Mouse (Mus musculus): ENCODE data around the gene Slmap. TPM values are rescaled to one million over a fixed set of nuclear protein-coding genes. Genes with fewer than 3 reads are reported as not detected.
"Not testable (repeated sequence)": the region's sequence is repeated elsewhere in the genome, so short reads cannot be mapped to it uniquely, and the experiment has no call there.

The Slmap gene
- polyA plus RNA-seq, 1 experiment from 2014 or later, result 8.6 TPM

GRCm38 (mm10) chr14:26391866-26392265, 142.9 kb downstream of the Slmap start:
- ATAC-seq (ENCODE audit: insufficient read depth), result no peak
- no peaks in the 10 kb centered on the region for H3K27me3 ChIP-seq
- WGBS (ENCODE audit: insufficient replicate concordance), result 71% methylated on average over 13 of the region's 13 CpGs

GRCm38 (mm10) chr14:26388961-26389360, 145.8 kb downstream of the Slmap start:
- not testable (repeated sequence) for H3K36me3 ChIP-seq (replicated peaks); H3K4me2 ChIP-seq; H3K9me3 ChIP-seq (replicated peaks); H3K4me1 ChIP-seq (replicated peaks); ATAC-seq (ENCODE audit: insufficient read depth); H3K4me3 ChIP-seq (replicated peaks); H3K9ac ChIP-seq; H3K27ac ChIP-seq (replicated peaks); H3K27me3 ChIP-seq
- WGBS (ENCODE audit: insufficient replicate concordance), result 49% methylated on average over 2 of the region's 2 CpGs

More at GRCm38 (mm10) chr14:26391866-26392265, 142.9 kb downstream of the Slmap start:
- Histone ChIP-seq H3K36me3 (replicated peaks) (no peaks in the 10 kb centered on the region), H3K4me2 (no peak overlapping the region), H3K27ac (replicated peaks) (no peak overlapping the region), H3K4me3 (replicated peaks) (no peak overlapping the region), H3K9ac (no peak overlapping the region), H3K4me1 (replicated peaks) (no peaks in the 10 kb centered on the region), H3K9me3 (replicated peaks) (no peaks in the 10 kb centered on the region)

GRCm38 (mm10) chr14:26386999-26387398, 147.7 kb downstream of the Slmap start:
- H3K4me3 ChIP-seq (replicated peaks); H3K9me3 ChIP-seq (replicated peaks); H3K27ac ChIP-seq (replicated peaks); H3K9ac ChIP-seq; H3K36me3 ChIP-seq (replicated peaks); H3K27me3 ChIP-seq; H3K4me1 ChIP-seq (replicated peaks); H3K4me2 ChIP-seq: not testable (repeated sequence)
- ATAC-seq (ENCODE audit: insufficient read depth), result peak; percentile 42; the same call in 1 of the 2 replicates
- 53% methylated on average over 5 of the region's 5 CpGs for WGBS (ENCODE audit: insufficient replicate concordance)

GRCm38 (mm10) chr14:26385659-26386058, 149.1 kb downstream of the Slmap start:
- H3K27ac ChIP-seq (replicated peaks); H3K27me3 ChIP-seq; H3K4me3 ChIP-seq (replicated peaks); H3K4me1 ChIP-seq (replicated peaks); H3K9ac ChIP-seq; ATAC-seq (ENCODE audit: insufficient read depth); H3K36me3 ChIP-seq (replicated peaks); H3K4me2 ChIP-seq; H3K9me3 ChIP-seq (replicated peaks): not testable (repeated sequence)
- WGBS (ENCODE audit: insufficient replicate concordance), result 73% methylated on average over 2 of the region's 2 CpGs

- Histone ChIP-seq H3K9me3 (replicated peaks) (no peaks in the 10 kb centered on the region), H3K27ac (replicated peaks) (no peak overlapping the region), H3K36me3 (replicated peaks) (no peaks in the 10 kb centered on the region), H3K4me2 (no peak overlapping the region), H3K27me3 (no peaks in the 10 kb centered on the region), H3K4me1 (replicated peaks) (no peaks in the 10 kb centered on the region), H3K9ac (no peak overlapping the region), H3K4me3 (replicated peaks) (no peak overlapping the region)
- no peak for ATAC-seq (ENCODE audit: insufficient read depth)
- WGBS (ENCODE audit: insufficient replicate concordance), result 41% methylated on average over 3 of the region's 3 CpGs
Measured at GRCm38 (mm10) chr14:26379071-26379470, 155.7 kb downstream of the Slmap start.

GRCm38 (mm10) chr14:26376652-26377051, 158.1 kb downstream of the Slmap start:
- H3K36me3 ChIP-seq (replicated peaks), result no peaks in the 10 kb centered on the region
- H3K4me3 ChIP-seq (replicated peaks), result no peak overlapping the region
- H3K9ac ChIP-seq, result no peak overlapping the region
- no peaks in the 10 kb centered on the region for H3K4me1 ChIP-seq (replicated peaks)
- no peaks in the 10 kb centered on the region for H3K9me3 ChIP-seq (replicated peaks)
- 1% methylated on average over 2 of the region's 2 CpGs for WGBS (ENCODE audit: insufficient replicate concordance)
- no peak overlapping the region for H3K27ac ChIP-seq (replicated peaks)
- H3K27me3 ChIP-seq, result no peaks in the 10 kb centered on the region
- H3K4me2 ChIP-seq, result no peak overlapping the region
- no peak for ATAC-seq (ENCODE audit: insufficient read depth)

Other genes with a start within 250 kb of the Slmap start
- gene Dennd6a, start 38.9 kb upstream of the Slmap start, polyA plus RNA-seq (2015; fragmentation: Nextera tagmentation; extraction: Ambion mirVana), result 10.2 and 10.8 TPM in 2 replicates
- 154 and 158 TPM in 2 replicates for gene Arf4, start 103.1 kb upstream of the Slmap start, polyA plus RNA-seq (2015; fragmentation: Nextera tagmentation; extraction: Ambion mirVana)
- gene Pde12, start 135.0 kb upstream of the Slmap start, polyA plus RNA-seq (2015; fragmentation: Nextera tagmentation; extraction: Ambion mirVana), result 6.0 and 6.2 TPM in 2 replicates
- gene Dnah12, start 158.3 kb upstream of the Slmap start, polyA plus RNA-seq (2015; fragmentation: Nextera tagmentation; extraction: Ambion mirVana), result 0.02 TPM in 2 replicates